Mouse (Mus musculus) liver, postnatal 0 days (tissue): ENCODE data around the gene Nat10. TPM values are rescaled to one million over a fixed set of nuclear protein-coding genes. Genes with fewer than 3 reads are reported as not detected.

Experiments used
- ATAC-seq: fragments of 200-750 bp; cut with Nextera tagmentation; 2 replicates; pipeline ENCODE4 v1.8.0; 2017; ENCODE audit warnings: mild to moderate bottlenecking, moderate library complexity
- DNase-seq: peaks from one replicate; pipeline ENCODE4 v3.0.0-alpha.2; 2016
- H3K27ac ChIP-seq: fragments of 300-500 bp; sonication (generic); 2 replicates; pipeline ENCODE4 v1.5.1; 2014; ENCODE audit warnings: antibody characterized with exemption, moderate library complexity, mild to moderate bottlenecking, low read depth
- H3K27me3 ChIP-seq: fragments of 300-500 bp; sonication (generic); 2 replicates; pipeline ENCODE4 v1.6.1; 2014; ENCODE audit warnings: low read length, control low read depth, mixed read lengths; ENCODE audit not compliant: insufficient read depth
- H3K36me3 ChIP-seq: fragments of 300-500 bp; sonication (generic); replicated peaks from 2 replicates; pipeline ENCODE4 v1.6.1; 2014; ENCODE audit warnings: mild to moderate bottlenecking, control low read depth, low read length, moderate library complexity, mixed read lengths; ENCODE audit not compliant: insufficient read depth
- H3K4me1 ChIP-seq: fragments of 300-500 bp; sonication (generic); 2 replicates; pipeline ENCODE4 v1.6.1; 2014; ENCODE audit warnings: antibody characterized with exemption, mild to moderate bottlenecking, control low read depth; ENCODE audit not compliant: insufficient read depth
- H3K4me2 ChIP-seq: fragments of 300-500 bp; sonication (generic); 2 replicates; pipeline ENCODE4 v1.6.1; 2014; ENCODE audit warnings: low read depth, mild to moderate bottlenecking, low read length, moderate library complexity, mixed read lengths
- H3K4me3 ChIP-seq: fragments of 300-500 bp; sonication (generic); 2 replicates; pipeline ENCODE4 v1.5.1; 2014; ENCODE audit warnings: low read depth, low read length
- H3K9ac ChIP-seq: fragments of 300-500 bp; sonication (generic); replicated peaks from 2 replicates; pipeline ENCODE4 v1.6.1; 2014; ENCODE audit warnings: mild to moderate bottlenecking, moderate library complexity
- H3K9me3 ChIP-seq: fragments of 300-500 bp; sonication (generic); 2 replicates; pipeline ENCODE4 v1.6.1; 2016; ENCODE audit warnings: mild to moderate bottlenecking, control low read depth, low read length, mixed read lengths
- CTCF ChIP-seq: sonication (generic); IDR thresholded peaks from 2 replicates; pipeline ENCODE4 v1.5.1; 2016; ENCODE audit warnings: antibody characterized with exemption, low read depth
- EP300 ChIP-seq: IDR thresholded peaks from 2 replicates; pipeline ENCODE4 v1.6.1; 2016; ENCODE audit warnings: antibody characterized with exemption, low read depth, mild to moderate bottlenecking
- WGBS: fragments of 180-500 bp; shearing (Covaris S2); extraction: QIAGEN DNeasy Blood & Tissue Kit; methylation state at CpG from one replicate; pipeline ENCODE4 v1.1.7; 2014; ENCODE audit not compliant: insufficient replicate concordance; 5-methylcytosine and 5-hydroxymethylcytosine counted together
- polyA plus RNA-seq: library from polyadenylated mRNA; unstranded; fragments of >200 nt; fragmentation: Nextera tagmentation; extraction: Ambion mirVana; gene quantifications from 2 replicates; pipeline ENCODE4 v1.2.1, GENCODE M21; 2015

Nat10 gene
- polyA plus RNA-seq, 1 experiment from 2014 or later = 5.7 TPM

GRCm38 (mm10) chr2:103705826-103706225 lies 55.2 kb downstream of the Nat10 start:
- Histone ChIP-seq H3K4me1 (peaks cover 8% of the 10 kb centered on the region), H3K27ac (no peak overlapping the region), H3K36me3 (peaks cover 5% of the 10 kb centered on the region), H3K9ac (no peak overlapping the region), H3K4me2 (no peak overlapping the region), H3K4me3 (no peak overlapping the region), H3K27me3 (no peaks in the 10 kb centered on the region), H3K9me3 (no peaks in the 10 kb centered on the region)
- TF ChIP-seq EP300 = no peak
- TF ChIP-seq CTCF = no peak
- DNase-seq (no peak), ATAC-seq (no peak)
- WGBS = 75% methylated on average over 4 of the region's 4 CpGs

- WGBS = 48% methylated on average over 4 of the region's 4 CpGs
- no peak overlapping the region for H3K4me2 ChIP-seq
- ATAC-seq (no peak), DNase-seq (no peak)
- TF ChIP-seq CTCF (no peak), EP300 (no peak)
- H3K4me3 ChIP-seq = no peak overlapping the region
- H3K36me3 ChIP-seq = peaks cover 5% of the 10 kb centered on the region
- no peaks in the 10 kb centered on the region for H3K27me3 ChIP-seq
- no peak overlapping the region for H3K27ac ChIP-seq
- no peaks in the 10 kb centered on the region for H3K9me3 ChIP-seq
- peaks cover 8% of the 10 kb centered on the region; the same call in 1 of the 2 replicates for H3K4me1 ChIP-seq
- no peak overlapping the region for H3K9ac ChIP-seq
Measured at GRCm38 (mm10) chr2:103703865-103704264, 57.2 kb downstream of the Nat10 start.

DNA sequence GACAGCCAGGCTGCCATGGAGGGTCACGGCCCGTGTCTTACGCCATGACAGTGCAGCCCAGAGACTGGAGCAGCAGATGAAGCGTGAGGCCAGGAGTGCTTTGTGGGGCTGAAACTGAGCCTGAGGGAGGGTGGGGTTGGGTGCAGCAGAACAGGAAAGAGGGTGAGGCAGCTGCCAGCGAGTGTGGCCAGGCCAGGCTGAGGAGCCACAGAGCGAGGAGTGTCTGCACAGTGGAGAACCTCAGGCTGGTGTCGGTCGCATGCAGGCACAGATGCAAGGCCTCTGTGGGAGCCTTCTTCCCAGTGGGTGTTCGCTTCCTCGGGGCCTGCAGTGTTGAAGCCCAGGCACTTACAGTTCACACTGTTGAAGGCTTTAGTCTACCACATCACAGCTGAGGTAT lies 57.7 kb downstream of the Nat10 start:
- DNase-seq (no peak), ATAC-seq (no peak)
- TF ChIP-seq EP300 = no peak
- no peak for TF ChIP-seq CTCF
- no peak overlapping the region for H3K4me3 ChIP-seq
- H3K36me3 ChIP-seq = peaks cover 3% of the 10 kb centered on the region
- H3K9me3 ChIP-seq = no peaks in the 10 kb centered on the region
- no peak overlapping the region for H3K9ac ChIP-seq
- H3K27ac ChIP-seq = no peak overlapping the region
- H3K4me2 ChIP-seq = no peak overlapping the region
- H3K27me3 ChIP-seq = no peaks in the 10 kb centered on the region
- H3K4me1 ChIP-seq = peaks cover 8% of the 10 kb centered on the region; the same call in 1 of the 2 replicates
- WGBS = 60% methylated on average over 10 of the region's 10 CpGs

- H3K27ac ChIP-seq = no peak overlapping the region
- H3K4me2 ChIP-seq = no peak overlapping the region
- TF ChIP-seq EP300 (no peak), CTCF (peak; percentile 39)
- H3K9ac ChIP-seq = no peak overlapping the region
- no peak overlapping the region for H3K4me3 ChIP-seq
- 83% methylated on average over 12 of the region's 12 CpGs for WGBS
- H3K4me1 ChIP-seq = no peaks in the 10 kb centered on the region
- DNase-seq (no peak), ATAC-seq (no peak)
- no peaks in the 10 kb centered on the region for H3K27me3 ChIP-seq
- H3K36me3 ChIP-seq = no peaks in the 10 kb centered on the region; the same call in 1 of the 2 replicates
- no peaks in the 10 kb centered on the region for H3K9me3 ChIP-seq
Measured at GRCm38 (mm10) chr2:103700514-103700913, 60.6 kb downstream of the Nat10 start.

DNA sequence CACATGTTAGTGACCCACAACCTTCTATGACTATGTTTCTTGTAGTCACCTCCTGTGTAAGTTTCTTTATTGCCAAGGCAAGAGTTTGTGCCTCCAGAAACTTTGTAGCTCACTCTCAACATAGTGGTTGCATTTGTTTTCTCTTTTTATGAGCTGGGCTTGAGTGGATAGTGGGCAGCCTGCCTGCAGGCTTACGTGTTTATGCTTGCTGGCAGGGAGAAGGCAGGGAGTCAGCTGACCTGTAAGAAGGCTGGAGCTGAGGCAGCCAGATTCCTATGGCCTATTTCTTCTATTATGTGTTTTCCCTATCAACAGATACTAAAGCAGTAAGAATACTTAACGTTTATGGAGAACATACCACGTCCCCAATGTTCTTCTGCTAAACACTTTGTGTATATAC lies 64.9 kb downstream of the Nat10 start:
- Histone ChIP-seq H3K27ac (no peak overlapping the region), H3K4me3 (no peak overlapping the region), H3K36me3 (no peaks in the 10 kb centered on the region; the same call in 1 of the 2 replicates), H3K9ac (no peak overlapping the region), H3K4me1 (no peaks in the 10 kb centered on the region), H3K9me3 (no peaks in the 10 kb centered on the region), H3K4me2 (no peak overlapping the region), H3K27me3 (no peaks in the 10 kb centered on the region)
- TF ChIP-seq CTCF (no peak), EP300 (no peak)
- ATAC-seq = no peak
- DNase-seq = no peak
- WGBS = 74% methylated on average over 3 of the region's 3 CpGs

DNA sequence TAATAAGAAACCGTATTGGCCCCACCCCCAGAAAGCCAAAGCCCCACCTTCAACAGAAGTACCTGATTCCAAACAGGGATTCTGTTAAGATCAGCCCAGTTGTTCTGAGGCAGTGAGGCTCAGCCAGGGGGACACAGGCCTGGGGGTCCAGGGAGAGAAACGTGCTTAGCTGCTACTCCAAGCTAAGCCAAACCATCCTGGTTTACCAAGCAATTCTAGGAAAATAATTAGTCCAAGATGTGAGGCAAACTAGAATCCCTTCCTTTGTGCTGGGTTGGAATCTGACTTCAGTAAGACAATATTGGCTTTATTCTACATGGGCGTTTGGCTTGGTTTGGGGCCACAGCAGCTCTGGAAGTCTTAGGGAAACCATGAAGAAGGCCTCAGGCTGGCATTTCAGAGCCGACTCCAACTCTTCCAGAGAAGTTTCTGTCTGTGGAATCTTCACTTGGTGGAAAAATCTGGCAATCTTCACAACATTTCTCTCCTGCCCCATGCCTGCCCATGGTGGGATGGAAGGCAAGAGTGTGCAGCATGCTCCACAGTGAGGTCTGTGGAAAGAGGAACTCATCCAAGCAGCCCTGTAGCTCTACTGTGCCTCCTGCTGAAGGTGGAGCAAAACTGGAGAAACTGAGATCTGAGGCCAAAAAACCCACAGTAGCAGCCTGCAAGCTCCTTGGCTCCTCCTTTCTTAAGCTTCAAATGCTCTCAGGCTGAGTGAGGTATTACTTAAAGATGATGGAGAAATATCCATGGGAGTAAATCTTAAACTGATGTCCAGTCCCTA lies 66.1 kb downstream of the Nat10 start:
- DNase-seq = no peak
- no peak for ATAC-seq
- Histone ChIP-seq H3K9ac (no peak overlapping the region), H3K27ac (no peak overlapping the region), H3K4me1 (peaks cover 4% of the 10 kb centered on the region; the same call in 1 of the 2 replicates), H3K27me3 (no peaks in the 10 kb centered on the region), H3K9me3 (no peaks in the 10 kb centered on the region), H3K4me3 (no peak overlapping the region), H3K36me3 (no peaks in the 10 kb centered on the region; the same call in 1 of the 2 replicates), H3K4me2 (no peak overlapping the region)
- WGBS = 61% methylated on average over 4 of the region's 4 CpGs
- TF ChIP-seq CTCF (peak; percentile 26), EP300 (no peak)
